Mouse (Mus musculus) myocyte (in vitro differentiated cells): ENCODE measurements at regions not wholly inside any gene's neighbourhood (a gene's known extent, or its start where the extent isn't known, plus 50 kb on each side); places are given as distances from the start of the nearest gene placed in this dataset.

Experiments
- E2F4 ChIP-seq: IDR thresholded peaks from one replicate; pipeline ENCODE4 v1.6.1; 2011; ENCODE audit warnings: mild to moderate bottlenecking, control low read depth, moderate library complexity; ENCODE audit not compliant: insufficient read depth
- USF1 ChIP-seq: IDR thresholded peaks from one replicate; pipeline ENCODE4 v1.6.1; 2011; ENCODE audit warnings: low read depth, mild to moderate bottlenecking, control low read depth, moderate library complexity

DNA sequence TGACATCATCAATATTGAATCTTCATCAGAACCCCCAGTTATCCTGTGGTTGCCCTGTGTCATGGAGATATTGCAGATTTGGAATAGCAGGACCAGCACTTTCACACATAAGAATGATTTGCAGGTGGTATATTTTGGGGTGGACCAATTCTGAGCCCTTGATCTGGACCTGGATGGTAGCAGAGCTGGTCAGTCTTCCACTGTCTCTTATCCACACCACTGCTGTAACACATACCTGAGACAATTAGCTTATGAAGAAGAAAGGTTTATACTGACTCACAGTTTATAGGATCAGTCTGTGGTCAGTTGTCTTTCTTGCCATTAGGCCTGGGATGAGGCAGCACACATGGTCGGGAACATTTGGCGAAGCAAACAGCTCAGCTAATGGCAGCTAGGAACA lies 55.1 kb upstream of the Ltbp1 start:
- TF ChIP-seq USF1 (no peak), E2F4 (no peak)
